Mouse (Mus musculus): ENCODE data around the gene Qars. TPM values are rescaled to one million over a fixed set of nuclear protein-coding genes. Genes with fewer than 3 reads are reported as not detected.

The Qars gene
- polyA plus RNA-seq, 1 experiment from 2014 or later: 58.1 TPM

DNA sequence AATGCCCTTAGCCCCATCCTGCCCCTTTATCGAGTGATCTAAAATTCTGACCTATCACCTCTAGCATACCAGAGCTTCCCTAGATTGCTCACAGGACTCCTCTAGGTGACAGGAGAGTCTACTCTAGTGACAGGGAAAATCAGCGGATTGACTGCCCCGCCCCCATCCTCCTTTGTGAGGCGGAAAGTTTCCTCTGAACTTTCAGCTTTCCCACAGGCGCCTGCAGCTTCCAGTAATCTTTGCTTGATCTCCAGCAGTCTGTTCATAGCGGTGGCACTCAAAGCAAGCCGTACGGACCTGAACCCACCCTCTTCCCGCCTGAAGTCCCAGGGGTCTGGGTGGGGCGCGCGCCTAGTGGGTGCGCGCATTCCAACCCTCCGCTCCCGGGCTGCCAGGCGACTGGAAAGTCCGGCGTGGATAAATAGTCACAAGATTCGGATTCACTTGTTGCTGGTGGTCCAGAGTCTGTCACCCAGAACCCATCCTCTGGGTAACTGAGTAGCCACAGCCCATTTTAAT lies 28.8 kb upstream of the Qars start:
- 1% methylated on average over 20 of the region's 20 CpGs for WGBS
- Histone ChIP-seq H3K27me3 (replicated peaks) (no peaks in the 10 kb centered on the region), H3K9ac (replicated peaks) (peak overlapping the region; percentile 17; the same call in 1 of the 2 replicates), H3K4me1 (peaks cover 19% of the 10 kb centered on the region), H3K36me3 (no peaks in the 10 kb centered on the region), H3K4me3 (replicated peaks) (peak overlapping the region; percentile 32), H3K27ac (replicated peaks) (peak overlapping the region; percentile 30), H3K4me2 (peak overlapping the region; percentile 51), H3K9me3 (replicated peaks) (no peaks in the 10 kb centered on the region)
- ATAC-seq (ENCODE audit: low FRiP score): peak; percentile 53; the same call in 1 of the 2 replicates

DNA sequence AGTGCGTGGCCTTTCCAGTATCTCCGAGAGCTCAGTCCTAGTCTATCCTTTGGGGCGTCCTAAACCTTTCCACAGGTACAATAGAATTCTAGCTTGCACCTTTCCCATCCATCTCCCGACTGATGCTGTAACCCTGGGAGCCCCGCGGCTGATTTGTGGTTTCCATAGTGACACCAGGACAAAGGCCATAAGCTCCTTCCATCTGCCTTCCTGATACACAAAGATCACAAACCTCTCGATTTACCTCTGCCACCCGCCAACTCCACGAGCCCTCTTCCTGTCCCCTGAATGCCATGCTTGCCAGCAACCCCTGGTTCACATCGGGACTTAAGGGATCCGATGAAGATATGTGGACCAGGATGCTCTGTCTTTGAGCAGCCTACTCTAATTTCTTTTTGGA lies 28.3 kb upstream of the Qars start:
- no peaks in the 10 kb centered on the region for H3K36me3 ChIP-seq
- H3K27ac ChIP-seq (replicated peaks): no peak overlapping the region; the same call in 1 of the 2 replicates
- H3K4me3 ChIP-seq (replicated peaks): peak overlapping the region; percentile 32
- peak overlapping the region; percentile 17; the same call in 1 of the 2 replicates for H3K9ac ChIP-seq (replicated peaks)
- no peaks in the 10 kb centered on the region for H3K27me3 ChIP-seq (replicated peaks)
- H3K9me3 ChIP-seq (replicated peaks): no peaks in the 10 kb centered on the region
- ATAC-seq (ENCODE audit: low FRiP score): no peak; the same call in 1 of the 2 replicates
- H3K4me1 ChIP-seq: peaks cover 19% of the 10 kb centered on the region
- WGBS: 35% methylated on average over 11 of the region's 11 CpGs
- peak overlapping the region; percentile 51 for H3K4me2 ChIP-seq

- Histone ChIP-seq H3K4me3 (replicated peaks) (peak within 1 kb of the TSS; percentile 37), H3K9ac (replicated peaks) (peak within 1 kb of the TSS; percentile 40), H3K27ac (replicated peaks) (peak within 1 kb of the TSS; percentile 30), H3K27me3 (replicated peaks) (no peaks in the 10 kb centered on the region), H3K4me2 (peak within 1 kb of the TSS; percentile 51), H3K9me3 (replicated peaks) (no peaks in the 10 kb centered on the region), H3K4me1 (peaks cover 19% of the 10 kb centered on the region), H3K36me3 (no peaks in the 10 kb centered on the region)
- peak; percentile 39; the same call in 1 of the 2 replicates for ATAC-seq (ENCODE audit: low FRiP score)
- WGBS: 9% methylated on average over 10 of the region's 10 CpGs
These were observed 27.7 kb upstream of the Qars start, which contains the start of gene Lamb2 for GRCm38 (mm10) chr9:108479721-108480351. TSS of gene Lamb2 (plus strand) at chr9:108479736.

GRCm38 (mm10) chr9:108480813-108481519 lies 26.5 kb upstream of the Qars start:
- no peaks in the 10 kb centered on the region for H3K9me3 ChIP-seq (replicated peaks)
- H3K9ac ChIP-seq (replicated peaks): no peak overlapping the region
- peaks cover 19% of the 10 kb centered on the region for H3K4me1 ChIP-seq
- no peaks in the 10 kb centered on the region for H3K36me3 ChIP-seq
- H3K27me3 ChIP-seq (replicated peaks): no peaks in the 10 kb centered on the region
- H3K4me3 ChIP-seq (replicated peaks): no peak overlapping the region
- WGBS: 93% methylated on average over 28 of the region's 28 CpGs
- no peak overlapping the region for H3K27ac ChIP-seq (replicated peaks)
- ATAC-seq (ENCODE audit: low FRiP score): no peak
- peak overlapping the region; percentile 51; the same call in 1 of the 2 replicates for H3K4me2 ChIP-seq

- Histone ChIP-seq H3K4me1 (peaks cover 19% of the 10 kb centered on the region), H3K9me3 (replicated peaks) (no peaks in the 10 kb centered on the region), H3K27me3 (replicated peaks) (no peaks in the 10 kb centered on the region), H3K36me3 (no peaks in the 10 kb centered on the region), H3K9ac (replicated peaks) (no peak overlapping the region), H3K27ac (replicated peaks) (no peak overlapping the region), H3K4me3 (replicated peaks) (no peak overlapping the region), H3K4me2 (no peak overlapping the region)
- WGBS: 94% methylated on average over 19 of the region's 19 CpGs
- no peak for ATAC-seq (ENCODE audit: low FRiP score)
These were observed 25.8 kb upstream of the Qars start for GRCm38 (mm10) chr9:108481520-108482210.

DNA sequence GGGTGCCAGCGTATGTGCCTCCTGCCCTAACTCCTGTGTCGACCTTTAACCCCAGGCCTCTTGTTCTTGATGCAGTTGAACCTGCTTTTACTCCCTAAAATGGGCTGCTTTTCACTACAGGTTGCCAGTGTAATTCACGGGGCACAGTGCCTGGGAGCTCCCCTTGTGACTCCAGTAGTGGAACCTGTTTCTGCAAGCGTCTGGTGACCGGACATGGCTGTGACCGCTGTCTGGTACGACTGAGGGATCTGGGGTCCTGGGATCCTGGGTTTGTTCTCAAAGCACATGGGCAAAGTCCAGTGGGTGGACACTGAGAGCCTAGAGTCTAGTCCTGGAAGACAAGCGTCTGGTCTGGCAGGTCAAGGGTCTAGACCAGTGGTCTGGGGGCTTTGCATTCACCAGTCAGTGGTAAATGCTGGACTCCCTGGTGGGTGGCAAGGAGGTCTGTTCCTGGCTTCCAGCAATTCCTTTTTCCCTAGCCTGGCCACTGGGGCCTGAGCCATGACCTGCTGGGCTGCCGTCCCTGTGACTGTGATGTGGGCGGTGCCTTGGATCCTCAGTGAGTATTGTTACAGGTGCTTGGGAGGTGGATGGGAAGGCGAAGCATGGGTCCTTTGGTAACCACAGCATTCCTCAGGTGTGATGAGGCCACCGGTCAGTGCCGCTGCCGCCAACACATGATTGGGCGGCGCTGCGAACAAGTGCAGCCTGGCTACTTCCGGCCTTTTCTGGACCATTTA lies 24.3 kb upstream of the Qars start:
- Histone ChIP-seq H3K36me3 (0 out of 2 replicates have a peak, but pooled peaks cover 2% of the 10 kb centered on the region), H3K27me3 (replicated peaks) (no peaks in the 10 kb centered on the region), H3K9me3 (replicated peaks) (no peaks in the 10 kb centered on the region), H3K4me2 (no peak overlapping the region), H3K4me1 (peaks cover 19% of the 10 kb centered on the region), H3K9ac (replicated peaks) (no peak overlapping the region), H3K4me3 (replicated peaks) (no peak overlapping the region), H3K27ac (replicated peaks) (no peak overlapping the region)
- ATAC-seq (ENCODE audit: low FRiP score): no peak
- 95% methylated on average over 18 of the region's 18 CpGs for WGBS

DNA sequence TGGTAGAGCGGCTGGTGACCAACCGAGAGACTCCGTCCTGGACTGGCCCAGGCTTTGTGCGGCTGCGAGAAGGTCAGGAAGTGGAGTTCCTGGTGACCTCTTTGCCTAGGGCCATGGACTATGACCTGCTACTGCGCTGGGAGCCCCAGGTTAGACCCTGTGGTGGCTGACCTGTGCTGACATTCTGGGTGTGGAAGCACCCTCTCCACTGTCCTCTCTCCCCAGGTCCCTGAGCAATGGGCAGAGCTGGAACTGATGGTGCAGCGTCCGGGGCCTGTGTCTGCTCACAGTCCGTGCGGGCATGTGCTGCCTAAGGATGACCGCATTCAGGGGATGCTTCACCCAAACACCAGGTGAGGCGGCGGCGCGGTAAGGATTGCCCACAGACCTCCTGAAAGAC lies 23.5 kb upstream of the Qars start:
- no peak for ATAC-seq (ENCODE audit: low FRiP score)
- H3K4me3 ChIP-seq (replicated peaks): no peak overlapping the region
- no peaks in the 10 kb centered on the region for H3K27me3 ChIP-seq (replicated peaks)
- H3K9me3 ChIP-seq (replicated peaks): no peaks in the 10 kb centered on the region
- no peak overlapping the region for H3K27ac ChIP-seq (replicated peaks)
- no peak overlapping the region for H3K9ac ChIP-seq (replicated peaks)
- 95% methylated on average over 15 of the region's 15 CpGs for WGBS
- H3K36me3 ChIP-seq: 0 out of 2 replicates have a peak, but pooled peaks cover 4% of the 10 kb centered on the region
- peaks cover 12% of the 10 kb centered on the region for H3K4me1 ChIP-seq
- no peak overlapping the region for H3K4me2 ChIP-seq

- no peak overlapping the region for H3K4me2 ChIP-seq
- ATAC-seq (ENCODE audit: low FRiP score): no peak
- no peak overlapping the region for H3K27ac ChIP-seq (replicated peaks)
- H3K36me3 ChIP-seq: 0 out of 2 replicates have a peak, but pooled peaks cover 4% of the 10 kb centered on the region
- no peak overlapping the region for H3K9ac ChIP-seq (replicated peaks)
- H3K27me3 ChIP-seq (replicated peaks): no peaks in the 10 kb centered on the region
- peaks cover 12% of the 10 kb centered on the region for H3K4me1 ChIP-seq
- no peaks in the 10 kb centered on the region for H3K9me3 ChIP-seq (replicated peaks)
- WGBS: 93% methylated on average over 19 of the region's 19 CpGs
- H3K4me3 ChIP-seq (replicated peaks): no peak overlapping the region
These were observed 22.1 kb upstream of the Qars start for GRCm38 (mm10) chr9:108485301-108485875.

- WGBS: 95% methylated on average over 8 of the region's 8 CpGs
- H3K9me3 ChIP-seq (replicated peaks): no peaks in the 10 kb centered on the region
- no peak overlapping the region for H3K9ac ChIP-seq (replicated peaks)
- H3K4me1 ChIP-seq: peaks cover 20% of the 10 kb centered on the region
- H3K27me3 ChIP-seq (replicated peaks): no peaks in the 10 kb centered on the region
- ATAC-seq (ENCODE audit: low FRiP score): no peak
- no peak overlapping the region for H3K27ac ChIP-seq (replicated peaks)
- H3K4me2 ChIP-seq: no peak overlapping the region
- H3K4me3 ChIP-seq (replicated peaks): no peak overlapping the region
- H3K36me3 ChIP-seq: 0 out of 2 replicates have a peak, but pooled peaks cover 4% of the 10 kb centered on the region
These were observed 20.5 kb upstream of the Qars start for GRCm38 (mm10) chr9:108486973-108487530.

DNA sequence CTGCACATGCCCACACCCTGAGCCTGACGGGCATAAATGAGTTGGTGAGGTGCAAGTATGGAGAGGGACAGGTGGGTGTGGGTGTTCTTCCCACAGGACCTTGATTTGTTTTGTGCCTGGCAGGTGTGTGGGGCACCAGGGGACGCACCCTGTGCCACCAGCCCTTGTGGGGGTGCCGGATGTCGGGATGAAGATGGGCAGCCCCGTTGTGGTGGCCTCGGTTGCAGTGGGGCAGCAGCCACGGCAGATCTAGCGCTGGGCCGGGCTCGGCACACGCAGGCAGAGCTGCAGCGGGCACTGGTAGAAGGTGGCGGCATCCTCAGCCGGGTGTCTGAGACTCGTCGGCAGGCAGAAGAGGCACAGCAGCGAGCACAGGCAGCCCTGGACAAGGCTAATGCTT lies 19.1 kb upstream of the Qars start:
- Histone ChIP-seq H3K4me2 (no peak overlapping the region), H3K27me3 (replicated peaks) (no peaks in the 10 kb centered on the region), H3K36me3 (peaks cover 17% of the 10 kb centered on the region), H3K4me3 (replicated peaks) (no peak overlapping the region), H3K27ac (replicated peaks) (no peak overlapping the region), H3K9me3 (replicated peaks) (no peaks in the 10 kb centered on the region), H3K9ac (replicated peaks) (no peak overlapping the region), H3K4me1 (peaks cover 27% of the 10 kb centered on the region)
- WGBS: 93% methylated on average over 17 of the region's 17 CpGs
- ATAC-seq (ENCODE audit: low FRiP score): no peak

Data from neural tube, embryonic 15.5 days (tissue).